20 mouse cellular contexts compared by ENCODE assay signal in genomic region chr13:8519204-8519603, GRCm38 (mm10).
DNase-seq lines count a peak whose midpoint lies in the region; ATAC-seq and TF ChIP-seq lines count a peak whose summit lies in the region.
"Had no signal": no experiment of that assay in that cellular context is flagged by ENCODE, and none has a peak within 500 bp of the region (broad histone marks: within the 10 kb centered on the region; RNA-seq: fewer than 3 reads in every experiment).

No protein-coding gene starts in this region.

- no peak overlapping the region for H3K9ac ChIP-seq in hindbrain, embryonic 14.5 days
- H3K9ac ChIP-seq: embryonic facial prominence, embryonic 12.5 days; forebrain, embryonic 15.5 days; heart, embryonic 15.5 days had no signal

- H3K36me3 ChIP-seq in hindbrain, embryonic 14.5 days (replicated peaks; ENCODE audit: control insufficient read depth, insufficient read depth): no peaks in the 10 kb centered on the region
- H3K36me3 ChIP-seq: embryonic facial prominence, embryonic 12.5 days; forebrain, embryonic 15.5 days; heart, embryonic 10.5 days; heart, embryonic 15.5 days had no signal

- no peak; the same call in 1 of the 2 replicates for ATAC-seq in hindbrain, embryonic 14.5 days (ENCODE audit: low FRiP score)
- ATAC-seq: activated CD4-positive, CD25-positive, alpha-beta regulatory T cell, adult 4 months; forebrain, embryonic 15.5 days; Patski had no signal

- H3K4me2 ChIP-seq in hindbrain, embryonic 14.5 days (replicated peaks): no peak overlapping the region
- H3K4me2 ChIP-seq: embryonic facial prominence, embryonic 12.5 days; forebrain, embryonic 15.5 days; heart, embryonic 15.5 days had no signal

- TF ChIP-seq CTCF in layer of hippocampus, adult 2 months (conservative IDR thresholded peaks at IDR 0.05): no peak

- WGBS in hindbrain, embryonic 14.5 days: 51% methylated on average over 5 of the region's 5 CpGs

- H3K4me1 ChIP-seq in hindbrain, embryonic 14.5 days (replicated peaks; ENCODE audit: control insufficient read depth, insufficient read depth, low read length): no peaks in the 10 kb centered on the region
- H3K4me1 ChIP-seq: embryonic facial prominence, embryonic 12.5 days; forebrain, embryonic 15.5 days; heart, embryonic 10.5 days; heart, embryonic 15.5 days had no signal

- H3K4me3 ChIP-seq in layer of hippocampus, adult 2 months: no peak overlapping the region
- no peak overlapping the region for H3K4me3 ChIP-seq in hindbrain, embryonic 14.5 days (replicated peaks; ENCODE audit: low read length)
- H3K4me3 ChIP-seq: embryonic facial prominence, embryonic 12.5 days; forebrain, embryonic 15.5 days; heart, embryonic 10.5 days; heart, embryonic 15.5 days had no signal

- H3K9me3 ChIP-seq in hindbrain, embryonic 14.5 days (ENCODE audit: control insufficient read depth, low read length): no peaks in the 10 kb centered on the region
- H3K9me3 ChIP-seq: embryonic facial prominence, embryonic 12.5 days; forebrain, embryonic 15.5 days; heart, embryonic 10.5 days; heart, embryonic 15.5 days had no signal

- no peak for DNase-seq in layer of hippocampus, adult 2 months (ENCODE audit: low spot score in 2 of 2)
- no peak for DNase-seq in layer of hippocampus, adult 18-20 months (ENCODE audit: low spot score in 2 of 2)
- DNase-seq in brain, adult 2 months (ENCODE audit: low read depth, low spot score): peak; percentile 17
- peak; percentile 50 for DNase-seq in hindbrain, embryonic 14.5 days (ENCODE audit: low spot score)
- no peak for DNase-seq in testis, postnatal 14 days (ENCODE audit: low spot score)
- DNase-seq in adrenal gland, postnatal 36 days: no peak
- DNase-seq in kidney, adult 9 months: no peak
- DNase-seq: adrenal gland, postnatal 14 days; cerebellum, adult 11 months; cerebellum, adult 8-10 months; cerebellum, postnatal 14 days; gastrocnemius, postnatal 10 days; heart, adult 18-20 months; heart, postnatal 14 days had no signal

- H3K27ac ChIP-seq in layer of hippocampus, adult 2 months: 0 out of 2 replicates have a peak overlapping the region, but pooled peaks have one; percentile 23
- no peak overlapping the region for H3K27ac ChIP-seq in hindbrain, embryonic 14.5 days
- H3K27ac ChIP-seq: embryonic facial prominence, embryonic 12.5 days; forebrain, embryonic 15.5 days; heart, embryonic 10.5 days; heart, embryonic 15.5 days had no signal

- H3K27me3 ChIP-seq in hindbrain, embryonic 14.5 days (ENCODE audit: control insufficient read depth, insufficient read depth, low read length): no peaks in the 10 kb centered on the region
- H3K27me3 ChIP-seq: embryonic facial prominence, embryonic 12.5 days; forebrain, embryonic 15.5 days; heart, embryonic 15.5 days had no signal

Comparison
In these comparisons a context has a peak if more than half of its experiments do, and no peak if none do; other contexts are left out.
1. DNase-seq: peak in brain, adult 2 months (single experiment) and hindbrain, embryonic 14.5 days (single experiment); none in layer of hippocampus, adult 2 months (0 of 2), layer of hippocampus, adult 18-20 months (0 of 2), testis, postnatal 14 days (single experiment), adrenal gland, postnatal 36 days (0 of 2) and kidney, adult 9 months (single experiment).